Mouse (Mus musculus): Measurements from ENCODE around the gene Nme1. TPM values are rescaled to one million over a fixed set of nuclear protein-coding genes. Genes with fewer than 3 reads are reported as not detected.

Gene Nme1
- total RNA-seq, 2 experiments from 2014 or later = 119 TPM

DNA sequence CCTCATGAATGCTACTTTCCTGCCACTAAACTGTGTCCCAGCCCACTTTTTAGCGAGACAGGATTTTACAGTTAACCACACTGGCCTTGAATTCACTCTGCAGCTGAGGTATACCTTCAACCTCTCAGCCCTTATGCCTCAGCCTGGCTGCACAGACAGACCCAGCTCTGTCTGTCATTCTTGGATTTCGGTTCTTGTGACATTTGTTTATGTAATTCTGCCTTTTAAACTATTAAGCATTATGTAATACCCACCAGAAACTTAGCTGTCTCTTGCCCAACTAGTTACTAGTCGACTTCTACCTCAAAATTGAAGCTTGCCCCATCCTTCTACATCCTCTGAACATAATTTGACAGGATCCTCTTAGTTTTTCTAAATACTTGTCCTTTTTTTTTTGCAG, 60.5 kb downstream of the Nme1 start:
- intact Hi-C loops (cut with DNase I) = no loop called here
- DNase-seq (ENCODE audit: low spot score in 2 of 2) = no peak

Other genes with a start within 250 kb of the Nme1 start
- 10 to 100 TPM; 23.7 to 24.9 TPM for gene Utp18, start 82.8 kb downstream of the Nme1 start, total RNA-seq (2021)
- 10 to 100 TPM; 28.1 to 34.1 TPM for gene Mbtd1, start 82.7 kb downstream of the Nme1 start, total RNA-seq (2021)
- 10 to 100 TPM; 63.4 to 79.0 TPM for gene Nme2, start 12.3 kb downstream of the Nme1 start, total RNA-seq (2021)
- gene Gm20390, start 228 bp downstream of the Nme1 start, total RNA-seq (2021) = 100 to 1,000 TPM; 106 to 109 TPM
- 100 to 1,000 TPM; 272 to 282 TPM for gene Spag9, start 27.6 kb upstream of the Nme1 start, total RNA-seq (2021)
- gene Tob1, start 242.9 kb upstream of the Nme1 start, total RNA-seq (2021) = 10 to 100 TPM; 38.2 to 43.9 TPM

All from left cerebral cortex, postnatal 25 days (tissue).